Mouse (Mus musculus) ES-CJ7 (cell line): Measurements from ENCODE around the gene Sar1a.

Source experiments
- DNase-seq: peaks from one replicate; pipeline ENCODE4 v3.0.0; 2011; ENCODE audit warnings: low read depth, low spot score

Gene Sar1a

GRCm38 (mm10) chr10:61680015-61680913, at the start of gene Sar1a:
Gene Sar1a, plus strand, starts transcription at chr10:61680299.
- DNase-seq, result peak; percentile 97

- no peak for DNase-seq
These were observed 47.7 kb upstream of the Sar1a start for GRCm38 (mm10) chr10:61632445-61632844.

GRCm38 (mm10) chr10:61637055-61637454, 43.0 kb upstream of the Sar1a start:
- no peak for DNase-seq

GRCm38 (mm10) chr10:61640363-61640762, 39.7 kb upstream of the Sar1a start:
- no peak for DNase-seq

- DNase-seq, result no peak
These were observed 33.5 kb upstream of the Sar1a start for GRCm38 (mm10) chr10:61646557-61646956.

- DNase-seq, result peak; percentile 90
These were observed 32.0 kb upstream of the Sar1a start, which contains the start of gene Ppa1 for GRCm38 (mm10) chr10:61647790-61648736. Gene Ppa1, plus strand, starts transcription at chr10:61648552.

GRCm38 (mm10) chr10:61648737-61649645, 31.1 kb upstream of the Sar1a start:
- DNase-seq, result peak; percentile 54

- no peak for DNase-seq
These were observed 26.0 kb upstream of the Sar1a start for GRCm38 (mm10) chr10:61654105-61654504.

- DNase-seq, result no peak
These were observed 25.4 kb upstream of the Sar1a start for GRCm38 (mm10) chr10:61654691-61655090.

GRCm38 (mm10) chr10:61655188-61655587, 24.9 kb upstream of the Sar1a start:
- DNase-seq, result no peak

- DNase-seq, result no peak
These were observed 22.9 kb upstream of the Sar1a start for GRCm38 (mm10) chr10:61656928-61657882.

- DNase-seq, result peak; percentile 34
These were observed 22.1 kb upstream of the Sar1a start for GRCm38 (mm10) chr10:61657985-61658384.

GRCm38 (mm10) chr10:61661887-61662286, 18.2 kb upstream of the Sar1a start:
- no peak for DNase-seq

GRCm38 (mm10) chr10:61662391-61662988, 17.6 kb upstream of the Sar1a start:
- no peak for DNase-seq

- DNase-seq, result no peak
These were observed 15.0 kb upstream of the Sar1a start for GRCm38 (mm10) chr10:61665111-61665510.

- no peak for DNase-seq
These were observed 14.4 kb upstream of the Sar1a start for GRCm38 (mm10) chr10:61665651-61666050.

GRCm38 (mm10) chr10:61669289-61669688, 10.8 kb upstream of the Sar1a start:
- no peak for DNase-seq

GRCm38 (mm10) chr10:61669896-61670295, 10.2 kb upstream of the Sar1a start:
- peak; percentile 28 for DNase-seq

- no peak for DNase-seq
These were observed 9.3 kb upstream of the Sar1a start for GRCm38 (mm10) chr10:61670758-61671157.
